Mouse (Mus musculus) MEL (cell line): Measurements from ENCODE around the gene Nrxn3.

ENCODE experiments used
- CTCF ChIP-seq, 3 experiments: IDR thresholded peaks in 2 of 3; conservative IDR thresholded peaks in 1 of 3; 2 replicates each; pipeline ENCODE4 v1.5.1; 2011 to 2012; ENCODE audit warnings: low read length in 3 of 3, low read depth in 2 of 3, mild to moderate bottlenecking in 2 of 3, improper control_type of control experiment in 1 of 3, inconsistent platforms in 1 of 3, mixed read lengths in 1 of 3, moderate library complexity in 1 of 3; ENCODE audit not compliant: control insufficient read depth in 1 of 3, insufficient read depth in 1 of 3, poor library complexity in 1 of 3, severe bottlenecking in 1 of 3
- EP300 ChIP-seq, 2 experiments: IDR thresholded peaks; 2 replicates each; pipeline ENCODE4 v1.6.1; 2011; ENCODE audit warnings: improper control_type of control experiment in 2 of 2, low read length in 2 of 2, low read depth in 1 of 2, mild to moderate bottlenecking in 1 of 2
- JUND ChIP-seq: IDR thresholded peaks from 2 replicates; pipeline ENCODE4 v1.6.1; 2011; ENCODE audit warnings: low read depth, mild to moderate bottlenecking, improper control_type of control experiment, low read length
- MAX ChIP-seq: IDR thresholded peaks from 2 replicates; pipeline ENCODE4 v1.6.1; 2011; ENCODE audit warnings: low read length, improper control_type of control experiment
- MYC ChIP-seq: IDR thresholded peaks from 2 replicates; pipeline ENCODE4 v1.6.1; 2011; ENCODE audit warnings: low read depth, mild to moderate bottlenecking, low read length, improper control_type of control experiment, moderate library complexity
- NELFE ChIP-seq: IDR thresholded peaks from 2 replicates; pipeline ENCODE4 v1.6.1; 2011; ENCODE audit warnings: low read depth, low read length, improper control_type of control experiment
- POLR2A ChIP-seq, 2 experiments: IDR thresholded peaks; 2 replicates each; pipeline ENCODE4 v1.6.1; 2011 to 2012; ENCODE audit warnings: low read length in 2 of 2, mild to moderate bottlenecking in 2 of 2, control low read depth in 1 of 2, improper control_type of control experiment in 1 of 2, low read depth in 1 of 2, moderate library complexity in 1 of 2; ENCODE audit not compliant: control insufficient read depth in 1 of 2, insufficient read depth in 1 of 2, poor library complexity in 1 of 2
- ZMIZ1 ChIP-seq: IDR thresholded peaks from 2 replicates; pipeline ENCODE4 v1.6.1; 2012; ENCODE audit warnings: low read depth, mild to moderate bottlenecking, inconsistent platforms, low read length, improper control_type of control experiment, moderate library complexity

- TF ChIP-seq EP300 (IDR thresholded peaks at IDR 0.05; ENCODE audit: low read depth in 1 of 2, low read length in 2 of 2), result no peak
- TF ChIP-seq POLR2A (IDR thresholded peaks at IDR 0.05; ENCODE audit: control insufficient read depth in 1 of 2, insufficient read depth in 1 of 2, low read depth in 1 of 2, low read length in 2 of 2, poor library complexity in 1 of 2), result no peak
- no peak for TF ChIP-seq CTCF (IDR thresholded peaks at IDR 0.05 in 2 of 3, conservative IDR thresholded peaks at IDR 0.05 in 1 of 3; ENCODE audit: control insufficient read depth in 1 of 3, insufficient read depth in 1 of 3, low read depth in 2 of 3, low read length in 3 of 3, poor library complexity in 1 of 3, severe bottlenecking in 1 of 3)
- TF ChIP-seq JUND, result no peak
- TF ChIP-seq NELFE, result no peak
- no peak for TF ChIP-seq MAX
- no peak for TF ChIP-seq MYC
- TF ChIP-seq ZMIZ1, result no peak
Measured at GRCm38 (mm10) chr12:89558921-89559320, 836.2 kb downstream of the Nrxn3 start.
